Mouse (Mus musculus) E14TG2a.4 (cell line): ENCODE measurements around the gene Vmn1r213.

ENCODE experiments used
- H3K27me3 ChIP-seq: 2 replicates; pipeline ENCODE4 v1.6.1; 2014; ENCODE audit warnings: low read length, control low read depth; ENCODE audit not compliant: insufficient read depth
- H3K36me3 ChIP-seq: 2 replicates; pipeline ENCODE4 v1.6.1; 2014; ENCODE audit warnings: low read length, control low read depth; ENCODE audit not compliant: insufficient read depth
- H3K4me1 ChIP-seq: replicated peaks from 2 replicates; pipeline ENCODE4 v1.6.1; 2014; ENCODE audit warnings: low read depth, low read length, control low read depth
- H3K4me3 ChIP-seq: replicated peaks from 2 replicates; pipeline ENCODE4 v1.5.1; 2014; ENCODE audit warnings: mild to moderate bottlenecking, low read length
- H3K9me3 ChIP-seq: 2 replicates; pipeline ENCODE4 v1.6.1; 2014; ENCODE audit warnings: low read length, control low read depth
- CTCF ChIP-seq: conservative IDR thresholded peaks from 2 replicates; pipeline ENCODE4 v1.5.1; 2014; ENCODE audit warnings: low read length
- NANOG ChIP-seq: IDR thresholded peaks from 2 replicates; pipeline ENCODE4 v1.6.1; 2014; ENCODE audit warnings: borderline replicate concordance, low read length, mixed read lengths
- POU5F1 ChIP-seq: IDR thresholded peaks from 2 replicates; pipeline ENCODE4 v1.6.1; 2014; ENCODE audit warnings: low read length, borderline replicate concordance

Gene Vmn1r213

GRCm38 (mm10) chr13:23007356-23007755 is at the start of gene Vmn1r213:
Vmn1r213 (plus strand) TSS chr13:23007656.
- Histone ChIP-seq H3K4me1 (no peaks in the 10 kb centered on the region), H3K4me3 (no peak within 1 kb of the TSS), H3K36me3 (no peaks in the 10 kb centered on the region), H3K9me3 (peaks cover 5% of the 10 kb centered on the region; the same call in 1 of the 2 replicates), H3K27me3 (no peaks in the 10 kb centered on the region)
- no peak for TF ChIP-seq POU5F1

- Histone ChIP-seq H3K9me3 (peaks cover 73% of the 10 kb centered on the region), H3K36me3 (peaks cover 5% of the 10 kb centered on the region; the same call in 1 of the 2 replicates), H3K27me3 (no peaks in the 10 kb centered on the region), H3K4me1 (peaks cover 21% of the 10 kb centered on the region), H3K4me3 (no peak overlapping the region)
- TF ChIP-seq NANOG (no peak), CTCF (no peak), POU5F1 (no peak)
These were observed 17.1 kb upstream of the Vmn1r213 start for GRCm38 (mm10) chr13:22990214-22990891.

- Histone ChIP-seq H3K9me3 (peaks cover 75% of the 10 kb centered on the region), H3K36me3 (peaks cover 11% of the 10 kb centered on the region; the same call in 1 of the 2 replicates)
These were observed 15.2 kb upstream of the Vmn1r213 start for GRCm38 (mm10) chr13:22992178-22992700.

GRCm38 (mm10) chr13:22992721-22993120 is 14.7 kb upstream of the Vmn1r213 start:
- peaks cover 78% of the 10 kb centered on the region for H3K9me3 ChIP-seq
- no peaks in the 10 kb centered on the region for H3K27me3 ChIP-seq
- H3K4me1 ChIP-seq, result peaks cover 21% of the 10 kb centered on the region
- peaks cover 11% of the 10 kb centered on the region; the same call in 1 of the 2 replicates for H3K36me3 ChIP-seq
- TF ChIP-seq NANOG (no peak), POU5F1 (peak; percentile 46; the same call in 1 of the 2 replicates)
- no peak overlapping the region for H3K4me3 ChIP-seq

More at GRCm38 (mm10) chr13:22992178-22992700, 15.2 kb upstream of the Vmn1r213 start:
- Histone ChIP-seq H3K27me3 (no peaks in the 10 kb centered on the region), H3K4me3 (no peak overlapping the region), H3K4me1 (peaks cover 21% of the 10 kb centered on the region)
- TF ChIP-seq NANOG (peak; percentile 65), CTCF (no peak)

- no peaks in the 10 kb centered on the region for H3K4me1 ChIP-seq
These were observed 10.7 kb downstream of the Vmn1r213 start for GRCm38 (mm10) chr13:23018158-23018557.

GRCm38 (mm10) chr13:23024812-23025211 is 17.4 kb downstream of the Vmn1r213 start:
- H3K9me3 ChIP-seq, result peaks cover 55% of the 10 kb centered on the region
- TF ChIP-seq NANOG, result peak; percentile 95
- TF ChIP-seq POU5F1, result no peak
- no peak for TF ChIP-seq CTCF
- no peaks in the 10 kb centered on the region for H3K27me3 ChIP-seq
- no peak overlapping the region for H3K4me3 ChIP-seq
- peaks cover 5% of the 10 kb centered on the region for H3K4me1 ChIP-seq
- H3K36me3 ChIP-seq, result peaks cover 5% of the 10 kb centered on the region; the same call in 1 of the 2 replicates

More at GRCm38 (mm10) chr13:23018158-23018557, 10.7 kb downstream of the Vmn1r213 start:
- Histone ChIP-seq H3K36me3 (no peaks in the 10 kb centered on the region), H3K4me3 (no peak overlapping the region), H3K9me3 (peaks cover 5% of the 10 kb centered on the region; the same call in 1 of the 2 replicates), H3K27me3 (no peaks in the 10 kb centered on the region)
- TF ChIP-seq NANOG (no peak), CTCF (no peak), POU5F1 (no peak)

GRCm38 (mm10) chr13:23030118-23030517 is 22.7 kb downstream of the Vmn1r213 start, which contains the start of gene Vmn1r214:
Vmn1r214 (plus strand) TSS chr13:23030418.
- Histone ChIP-seq H3K4me3 (no peak within 1 kb of the TSS), H3K36me3 (peaks cover 4% of the 10 kb centered on the region; the same call in 1 of the 2 replicates)

GRCm38 (mm10) chr13:23057778-23058177 is 50.3 kb downstream of the Vmn1r213 start:
- H3K9me3 ChIP-seq, result no peaks in the 10 kb centered on the region
- TF ChIP-seq NANOG, result no peak
- no peak for TF ChIP-seq POU5F1
- no peak for TF ChIP-seq CTCF
- no peaks in the 10 kb centered on the region for H3K4me1 ChIP-seq
- no peaks in the 10 kb centered on the region for H3K36me3 ChIP-seq
- H3K27me3 ChIP-seq, result no peaks in the 10 kb centered on the region
- no peak overlapping the region for H3K4me3 ChIP-seq

More at GRCm38 (mm10) chr13:23030118-23030517, 22.7 kb downstream of the Vmn1r213 start, which contains the start of gene Vmn1r214:
- peaks cover 30% of the 10 kb centered on the region for H3K9me3 ChIP-seq
- H3K27me3 ChIP-seq, result no peaks in the 10 kb centered on the region
- TF ChIP-seq CTCF, result no peak
- TF ChIP-seq NANOG, result no peak
- no peak for TF ChIP-seq POU5F1
- H3K4me1 ChIP-seq, result no peaks in the 10 kb centered on the region
